Mouse (Mus musculus): ENCODE measurements around the gene Acsl1.

Acsl1 gene

GRCm38 (mm10) chr8:46470792-46471781 is at the start of gene Acsl1:
Gene Acsl1, plus strand, starts transcription at chr8:46471037.
- DNase-seq (ENCODE audit: low spot score in 2 of 2), result peak; percentile 98 to 100

GRCm38 (mm10) chr8:46421515-46421914 is 49.3 kb upstream of the Acsl1 start:
- no peak for DNase-seq (ENCODE audit: low spot score in 2 of 2)

- DNase-seq (ENCODE audit: low spot score in 2 of 2), result no peak
These were observed 42.9 kb upstream of the Acsl1 start for GRCm38 (mm10) chr8:46427940-46428339.

- no peak for DNase-seq (ENCODE audit: low spot score in 2 of 2)
These were observed 41.0 kb upstream of the Acsl1 start for GRCm38 (mm10) chr8:46429871-46430270.

- DNase-seq (ENCODE audit: low spot score in 2 of 2), result no peak
These were observed 38.9 kb upstream of the Acsl1 start for GRCm38 (mm10) chr8:46431921-46432320.

GRCm38 (mm10) chr8:46432581-46432980 is 38.3 kb upstream of the Acsl1 start:
- DNase-seq (ENCODE audit: low spot score in 2 of 2), result no peak

- no peak for DNase-seq (ENCODE audit: low spot score in 2 of 2)
These were observed 37.2 kb upstream of the Acsl1 start for GRCm38 (mm10) chr8:46433656-46434055.

- DNase-seq (ENCODE audit: low spot score in 2 of 2), result no peak
These were observed 32.3 kb upstream of the Acsl1 start for GRCm38 (mm10) chr8:46438491-46438890.

GRCm38 (mm10) chr8:46445964-46446915 is 24.6 kb upstream of the Acsl1 start:
- no peak for DNase-seq (ENCODE audit: low spot score in 2 of 2)

GRCm38 (mm10) chr8:46447334-46447733 is 23.5 kb upstream of the Acsl1 start:
- DNase-seq (ENCODE audit: low spot score in 2 of 2), result no peak

- no peak for DNase-seq (ENCODE audit: low spot score in 2 of 2)
These were observed 22.2 kb upstream of the Acsl1 start for GRCm38 (mm10) chr8:46448606-46449005.

- DNase-seq (ENCODE audit: low spot score in 2 of 2), result no peak
These were observed 21.8 kb upstream of the Acsl1 start for GRCm38 (mm10) chr8:46449063-46449462.

GRCm38 (mm10) chr8:46449723-46450251 is 21.1 kb upstream of the Acsl1 start:
- no peak for DNase-seq (ENCODE audit: low spot score in 2 of 2)

- no peak for DNase-seq (ENCODE audit: low spot score in 2 of 2)
These were observed 12.5 kb upstream of the Acsl1 start for GRCm38 (mm10) chr8:46458215-46458811.

- DNase-seq (ENCODE audit: low spot score in 2 of 2), result no peak
These were observed 2.4 kb upstream of the Acsl1 start for GRCm38 (mm10) chr8:46468400-46468799.

- no peak for DNase-seq (ENCODE audit: low spot score in 2 of 2)
These were observed 1.6 kb upstream of the Acsl1 start for GRCm38 (mm10) chr8:46469071-46469769.

- DNase-seq (ENCODE audit: low spot score in 2 of 2), result no peak
These were observed 596 bp upstream of the Acsl1 start for GRCm38 (mm10) chr8:46470091-46470791.

- no peak for DNase-seq (ENCODE audit: low spot score in 2 of 2)
These were observed 1.2 kb downstream of the Acsl1 start for GRCm38 (mm10) chr8:46471926-46472485.

- DNase-seq (ENCODE audit: low spot score in 2 of 2), result no peak
These were observed 3.3 kb downstream of the Acsl1 start for GRCm38 (mm10) chr8:46474120-46474519.

GRCm38 (mm10) chr8:46474634-46475033 is 3.8 kb downstream of the Acsl1 start:
- DNase-seq (ENCODE audit: low spot score in 2 of 2), result no peak
